Mouse (Mus musculus) G1E (cell line): ENCODE measurements around the gene Nrg3.

ENCODE experiments used
- CTCF ChIP-seq: IDR thresholded peaks from 2 replicates; pipeline ENCODE4 v1.5.1; 2012; ENCODE audit warnings: low read depth, low read length, inconsistent platforms, mixed read lengths
- POLR2AphosphoS5 ChIP-seq: IDR thresholded peaks from 2 replicates; pipeline ENCODE4 v1.6.1; 2012; ENCODE audit warnings: low read depth, low read length, inconsistent platforms; ENCODE audit not compliant: insufficient replicate concordance
- TAL1 ChIP-seq: conservative IDR thresholded peaks from 2 replicates; pipeline ENCODE4 v1.6.1; 2012; ENCODE audit warnings: low read depth, low read length, inconsistent platforms, mixed read lengths

- TF ChIP-seq CTCF (no peak), POLR2AphosphoS5 (no peak), TAL1 (no peak)
These were observed 1028.1 kb downstream of the Nrg3 start for GRCm38 (mm10) chr14:38444788-38445187.
